Mouse (Mus musculus): ENCODE data around the gene Rasl12. TPM values are rescaled to one million over a fixed set of nuclear protein-coding genes. Genes with fewer than 3 reads are reported as not detected.

The Rasl12 gene
- polyA plus RNA-seq, 2 experiments from 2014 or later: not detected

DNA sequence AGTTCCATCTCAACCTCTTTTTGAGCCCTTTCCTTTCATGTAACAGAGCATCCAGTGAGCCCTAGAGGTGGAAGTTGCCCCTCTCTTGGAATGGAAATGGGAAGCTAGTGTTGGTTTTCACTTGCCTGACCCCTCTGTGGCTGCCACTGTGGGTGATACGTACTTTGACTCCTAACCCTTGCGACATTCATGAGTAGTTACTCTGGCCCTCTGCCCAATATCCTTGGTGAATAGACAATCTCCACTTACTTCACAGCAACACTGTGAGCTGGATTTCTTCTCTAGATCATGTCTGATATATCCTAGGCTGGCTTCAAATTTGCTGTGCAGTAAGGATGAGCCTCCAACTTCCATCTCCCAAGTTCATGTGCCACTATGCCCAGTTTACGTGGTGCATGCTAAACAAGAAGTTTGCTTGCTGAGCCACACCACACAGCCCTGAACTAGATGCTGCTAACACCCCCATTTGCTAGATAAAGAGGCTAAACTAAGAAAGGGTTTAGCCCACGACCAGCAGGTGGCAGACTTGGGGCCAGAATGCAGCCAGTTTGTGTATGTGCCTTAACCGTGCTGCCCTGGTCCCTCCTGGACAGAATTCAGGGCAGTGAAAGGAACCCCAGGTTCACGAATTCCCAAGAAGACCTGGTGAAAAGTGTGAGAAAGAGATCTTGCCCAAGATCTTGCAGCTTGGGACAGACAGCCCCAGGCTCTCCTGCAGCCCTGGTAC, 5.5 kb upstream of the Rasl12 start:
- no peak for ATAC-seq

DNA sequence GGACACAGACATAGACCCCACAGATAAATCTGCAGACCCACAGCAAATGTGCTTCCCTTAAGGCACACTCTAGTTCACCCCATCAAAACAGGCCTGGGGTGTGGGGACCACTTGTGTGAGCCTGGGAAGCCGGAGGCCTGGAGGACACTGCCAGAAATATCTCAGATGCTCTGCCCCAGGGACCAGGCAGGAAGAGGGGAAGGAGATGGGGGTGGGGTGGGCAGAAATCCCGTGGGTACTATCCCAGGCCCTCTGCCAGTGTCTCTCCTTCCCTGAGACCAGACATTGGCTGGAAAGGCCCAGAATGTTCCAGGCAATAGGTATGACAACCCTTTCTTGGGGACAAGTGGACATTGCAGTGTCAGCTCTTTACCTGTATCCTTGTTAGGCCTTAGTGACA, 4.7 kb upstream of the Rasl12 start:
- no peak for ATAC-seq

DNA sequence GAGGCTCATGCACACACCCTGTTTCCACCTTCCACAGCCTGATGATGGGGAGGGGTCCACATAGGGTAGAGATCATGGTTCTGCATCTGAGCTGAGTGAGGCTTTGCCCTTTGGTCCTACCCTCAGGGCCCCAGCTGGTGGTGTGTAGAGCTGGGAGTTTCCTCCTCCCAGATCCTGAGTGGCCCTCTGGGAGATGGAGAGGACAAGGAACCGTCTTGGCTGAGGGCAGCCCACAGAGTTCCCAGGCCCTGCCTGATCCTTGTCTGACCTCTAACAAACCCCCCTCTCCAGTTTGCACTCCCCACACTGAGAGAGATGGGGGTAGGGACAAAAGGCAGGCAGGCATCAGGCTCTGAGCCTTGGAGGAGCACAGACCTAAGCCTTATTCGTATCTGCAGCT, 3.9 kb upstream of the Rasl12 start:
- ATAC-seq: no peak

DNA sequence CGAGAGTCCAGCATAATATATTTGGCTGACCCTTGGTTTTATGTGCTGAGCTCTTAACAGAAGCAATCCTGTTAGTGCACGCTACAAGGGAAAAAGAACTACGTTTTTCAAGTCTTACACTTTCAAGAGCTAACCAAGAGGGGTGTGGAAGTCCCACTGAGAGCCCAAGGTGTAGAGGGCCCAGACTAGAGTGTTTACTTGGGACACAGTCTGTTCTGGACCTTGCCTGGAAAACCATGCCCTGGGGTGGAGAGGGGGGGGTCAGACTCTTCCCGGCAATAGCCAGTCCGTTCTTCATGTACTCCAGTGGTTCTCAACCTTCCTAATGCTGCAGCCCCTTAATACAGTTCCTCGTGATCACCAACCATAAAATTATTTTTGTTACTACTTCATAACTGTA, 1.6 kb downstream of the Rasl12 start:
- ATAC-seq: no peak

DNA sequence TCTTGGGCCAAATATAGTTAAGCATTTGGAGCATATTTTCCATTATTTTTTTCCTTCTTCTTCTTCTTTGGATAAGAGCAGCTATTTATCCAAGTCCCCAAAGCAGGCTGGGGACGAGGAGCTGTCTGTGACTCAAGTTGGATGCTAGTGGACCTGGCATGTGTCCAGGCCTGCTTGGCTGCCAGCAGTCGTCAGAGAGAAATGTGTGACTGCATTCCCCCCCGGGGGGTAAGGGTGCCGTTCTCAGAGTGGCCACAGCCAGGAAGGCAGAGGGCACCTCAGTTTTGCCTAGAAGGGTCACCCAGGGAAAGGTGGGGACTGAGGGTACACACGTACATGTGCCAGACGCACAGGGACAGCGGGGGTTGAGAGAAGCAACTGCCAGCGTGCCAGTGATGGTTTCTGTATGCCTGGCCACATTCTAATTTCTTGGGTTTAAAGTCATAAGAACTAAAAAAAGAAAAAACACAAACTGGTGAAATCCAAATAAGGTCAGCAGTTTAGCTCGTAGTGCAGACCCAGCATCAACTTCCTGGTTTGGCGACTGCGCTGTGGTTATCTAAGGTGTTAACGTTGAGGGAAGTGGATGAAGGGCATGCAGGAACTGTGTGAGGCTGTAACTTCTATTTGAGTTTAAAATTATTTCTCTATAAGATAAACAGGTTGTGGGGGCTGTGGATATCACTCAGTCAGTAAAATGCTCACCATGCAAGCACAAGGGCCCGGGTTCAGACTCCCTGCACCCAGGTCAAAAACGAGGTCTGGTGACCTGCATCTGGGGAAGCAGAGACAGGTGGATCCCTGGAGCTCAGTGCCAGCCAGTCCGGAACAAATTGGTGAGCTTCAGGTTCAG, 6.3 kb downstream of the Rasl12 start:
- no peak for ATAC-seq

DNA sequence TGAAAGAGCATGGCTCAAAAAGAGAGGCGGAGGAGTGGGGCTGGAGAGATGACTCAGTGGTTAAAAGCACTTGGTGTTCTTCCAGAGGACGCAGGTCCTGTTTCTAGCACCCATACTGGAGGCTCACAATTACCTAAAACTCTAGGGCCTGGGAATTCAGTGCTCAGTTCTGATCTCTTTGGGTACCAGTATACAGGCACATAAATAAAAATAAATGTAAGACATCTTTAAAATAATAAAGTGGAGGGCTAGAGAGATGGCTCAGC, 6.8 kb downstream of the Rasl12 start:
- ATAC-seq: no peak

DNA sequence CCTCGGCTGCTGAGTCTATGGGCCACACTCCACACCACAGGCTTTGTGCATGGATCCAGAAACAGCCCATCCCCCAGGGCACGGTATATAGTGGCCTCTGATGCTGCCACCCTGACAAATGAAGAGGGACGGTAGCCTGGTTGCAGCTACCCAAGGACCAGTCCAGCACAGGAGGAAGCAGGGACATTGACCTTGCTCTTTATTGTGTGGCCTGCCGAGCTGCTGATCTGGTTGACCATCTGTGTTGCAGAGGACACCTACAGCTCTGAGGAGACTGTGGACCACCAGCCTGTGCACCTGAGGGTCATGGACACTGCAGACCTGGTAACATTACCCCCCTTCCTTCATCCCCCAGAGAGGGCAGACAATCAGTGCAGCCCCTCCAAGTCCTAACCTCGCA, 9.0 kb downstream of the Rasl12 start:
- ATAC-seq: no peak

DNA sequence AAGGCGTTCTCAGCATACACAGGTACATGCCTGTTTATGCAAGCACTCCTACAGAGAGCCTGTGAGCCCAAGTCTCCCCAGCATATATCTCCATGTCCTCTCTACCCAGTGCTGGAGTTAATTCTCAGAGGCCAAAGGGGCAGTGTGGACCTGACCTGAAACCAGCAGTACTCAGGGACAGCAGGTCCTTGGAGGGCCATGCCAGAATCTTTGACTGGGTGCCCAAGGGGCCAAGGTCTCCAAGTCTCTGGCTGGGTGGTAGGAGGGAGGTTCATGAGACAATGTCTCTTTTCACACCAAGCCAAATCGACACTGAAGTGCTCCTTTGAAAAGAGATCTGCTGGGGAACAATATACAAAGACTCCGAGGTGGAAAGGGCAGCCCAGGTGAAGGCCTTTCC, 9.6 kb downstream of the Rasl12 start:
- ATAC-seq: no peak

DNA sequence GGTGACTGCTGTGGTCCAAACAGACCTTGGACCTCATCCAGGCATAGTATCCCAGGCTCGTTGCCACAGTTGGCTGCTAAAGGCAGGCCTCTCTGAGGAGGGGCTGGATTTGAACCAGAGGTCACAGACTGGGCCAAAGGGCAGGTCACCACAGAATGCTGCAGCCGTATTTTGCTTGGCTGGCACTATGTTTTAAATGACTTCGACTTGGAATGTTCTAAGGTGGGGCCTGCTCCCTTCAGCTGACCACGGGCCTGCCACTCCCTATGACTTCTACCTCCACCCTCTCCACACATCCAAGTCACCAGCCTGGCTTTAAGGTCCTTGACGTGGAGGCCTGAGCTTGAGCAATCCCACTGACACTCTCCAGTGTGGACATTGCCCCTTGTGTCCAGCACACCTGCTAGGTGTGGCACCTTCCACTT, 10.6 kb downstream of the Rasl12 start:
- ATAC-seq: no peak

DNA sequence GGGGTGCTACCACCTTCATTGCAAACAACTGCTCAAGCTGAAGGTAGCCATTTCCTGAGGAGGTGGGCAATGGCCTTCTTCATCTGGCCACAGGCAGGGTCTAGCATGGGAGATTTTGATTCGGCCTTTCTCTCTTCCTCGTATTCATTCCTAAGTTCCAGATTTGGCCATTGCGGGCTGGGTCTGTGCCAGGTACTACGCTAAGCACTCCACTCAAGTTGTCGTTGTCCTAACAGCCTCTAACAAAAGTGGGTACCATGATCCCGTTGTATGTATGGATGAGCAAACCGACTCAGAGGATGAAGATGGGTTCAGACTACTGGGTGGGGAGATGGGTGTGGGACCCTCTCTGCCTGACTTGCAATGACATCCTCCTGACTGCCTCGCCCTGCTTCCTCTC, 12.1 kb downstream of the Rasl12 start:
- no peak for ATAC-seq

DNA sequence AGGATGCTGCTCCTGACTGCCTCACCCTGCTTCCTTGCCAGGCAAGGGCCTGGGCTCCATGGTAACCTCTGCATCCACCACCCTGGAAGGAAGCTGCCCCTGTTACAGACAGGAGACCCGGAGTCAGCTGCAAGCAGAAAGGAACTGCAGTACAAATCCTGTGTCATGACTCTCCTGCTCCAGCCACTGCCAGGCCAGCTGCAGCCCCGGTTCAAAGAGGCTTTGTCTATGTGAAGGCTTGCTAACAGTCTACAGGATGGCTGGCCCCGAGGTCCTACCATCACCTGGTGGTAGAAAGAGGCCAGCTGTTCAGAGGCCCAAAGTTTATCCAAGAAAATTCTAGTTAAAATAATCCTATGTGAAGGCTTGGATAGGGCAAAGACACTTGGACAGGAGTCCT, 13.0 kb downstream of the Rasl12 start:
- no peak for ATAC-seq

DNA sequence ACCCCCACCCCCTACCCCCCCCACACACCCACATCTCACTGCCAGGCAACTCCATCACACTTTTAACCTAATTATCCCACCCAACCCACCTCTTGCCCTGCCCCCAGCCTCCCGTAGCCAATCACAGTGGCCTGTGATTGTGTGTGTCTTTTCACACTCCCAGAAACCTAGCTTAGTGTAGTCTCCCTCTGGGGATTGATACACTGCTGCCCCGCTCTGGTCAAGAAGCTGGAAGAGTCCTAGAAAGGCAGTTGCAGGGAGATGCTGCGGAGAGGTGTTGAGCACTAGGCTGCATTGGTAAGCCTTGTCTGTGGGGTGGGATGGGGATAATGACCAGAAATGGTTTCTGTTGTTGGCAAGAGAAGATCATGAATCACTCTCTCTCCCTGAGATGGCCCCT, 19.4 kb downstream of the Rasl12 start:
- no peak for ATAC-seq

DNA sequence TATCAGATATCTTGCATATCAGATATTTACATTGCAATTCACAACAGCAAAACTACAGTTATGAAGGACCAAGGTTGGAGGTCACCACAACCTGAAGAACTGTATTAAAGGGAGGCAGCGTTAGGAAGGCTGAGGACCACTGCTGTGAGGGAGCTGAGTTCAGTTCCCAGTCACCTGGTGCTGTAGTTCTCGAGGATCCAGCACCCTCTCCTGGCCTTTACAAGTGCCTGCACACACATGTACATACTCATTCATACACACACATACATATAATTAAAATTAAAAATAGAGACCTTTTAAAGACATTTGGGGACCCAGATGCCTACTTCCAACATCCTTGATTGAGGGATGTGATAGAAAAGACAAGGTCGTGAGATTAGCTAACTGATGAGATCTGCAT, 21.3 kb downstream of the Rasl12 start:
- ATAC-seq: no peak

DNA sequence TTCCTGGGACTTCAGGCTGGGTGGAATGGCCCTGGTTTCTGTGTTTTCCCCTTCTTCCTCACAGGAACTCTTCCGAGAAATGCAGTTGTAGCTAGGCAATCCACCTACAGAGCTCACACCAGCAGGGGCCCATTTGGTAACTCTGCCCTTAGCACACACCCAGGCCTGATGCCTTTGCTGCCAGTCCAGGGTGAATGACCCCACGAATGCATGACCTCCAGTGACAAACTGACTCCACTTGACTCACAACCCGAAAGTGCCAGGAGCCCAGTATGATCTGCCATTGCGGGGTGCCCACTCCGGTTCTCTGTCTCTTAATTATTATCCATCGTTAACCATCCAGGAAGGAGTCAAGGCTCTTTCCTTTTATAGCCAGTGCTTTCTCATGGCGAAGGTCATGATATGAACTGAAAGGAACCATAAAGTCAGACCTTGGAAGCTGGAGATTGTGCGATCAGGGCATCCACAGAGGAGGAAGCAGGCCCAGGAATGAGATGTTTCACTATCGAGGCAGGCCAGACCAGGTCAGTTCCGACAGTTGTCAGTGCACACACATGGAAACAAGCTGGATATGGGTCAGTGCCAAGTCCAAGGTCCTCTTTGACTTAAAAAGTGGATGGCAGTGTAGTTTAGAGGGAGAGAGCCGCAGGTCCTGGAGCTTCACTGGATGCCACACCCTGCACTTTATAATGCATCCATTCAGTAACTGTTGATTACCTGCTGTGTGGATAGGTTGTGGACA, 24.6 kb downstream of the Rasl12 start, which contains the start of gene Slc51b:
Gene Slc51b (minus strand): TSS at position 196 of the 742 bp plus-strand sequence.
- ATAC-seq: no peak

DNA sequence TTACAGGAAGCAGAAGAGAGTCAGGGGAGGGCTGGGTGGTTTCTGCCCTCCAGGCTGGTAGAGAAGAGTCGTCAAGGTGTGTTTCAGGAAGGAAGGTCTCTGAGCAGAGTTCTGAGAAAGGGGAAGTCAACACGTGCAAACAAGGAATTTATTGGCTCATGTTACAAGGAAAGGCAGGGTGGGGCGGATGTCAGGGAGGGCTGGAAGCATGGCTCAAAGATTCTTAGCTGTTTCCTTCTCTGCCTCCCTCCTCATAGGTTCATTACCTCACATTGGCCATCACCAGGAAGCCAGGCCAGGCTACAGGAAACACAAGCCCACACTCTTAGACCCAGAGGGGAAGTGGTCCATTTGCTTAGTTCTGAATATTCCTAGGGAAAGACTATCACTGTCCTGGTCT, 26.1 kb downstream of the Rasl12 start:
- ATAC-seq: no peak

DNA sequence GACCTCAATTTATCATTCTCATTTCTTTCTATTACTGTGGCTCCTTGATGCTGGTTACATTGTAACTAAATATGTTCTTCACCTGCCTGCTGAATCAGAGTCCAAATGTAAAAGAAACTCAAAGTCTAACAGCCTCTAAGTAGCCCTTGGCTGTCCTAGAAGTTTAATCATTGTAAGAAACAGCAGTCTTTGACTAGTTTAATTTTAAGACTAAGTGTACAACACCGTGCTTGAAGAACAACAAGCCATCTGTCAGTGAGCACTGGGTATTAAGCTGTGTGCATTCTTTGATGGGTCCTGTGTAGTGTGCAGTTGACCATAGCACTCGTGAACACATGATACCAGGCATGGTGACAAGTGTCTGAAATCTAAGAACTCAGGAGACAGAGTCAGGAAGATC, 29.2 kb downstream of the Rasl12 start:
- ATAC-seq: no peak

DNA sequence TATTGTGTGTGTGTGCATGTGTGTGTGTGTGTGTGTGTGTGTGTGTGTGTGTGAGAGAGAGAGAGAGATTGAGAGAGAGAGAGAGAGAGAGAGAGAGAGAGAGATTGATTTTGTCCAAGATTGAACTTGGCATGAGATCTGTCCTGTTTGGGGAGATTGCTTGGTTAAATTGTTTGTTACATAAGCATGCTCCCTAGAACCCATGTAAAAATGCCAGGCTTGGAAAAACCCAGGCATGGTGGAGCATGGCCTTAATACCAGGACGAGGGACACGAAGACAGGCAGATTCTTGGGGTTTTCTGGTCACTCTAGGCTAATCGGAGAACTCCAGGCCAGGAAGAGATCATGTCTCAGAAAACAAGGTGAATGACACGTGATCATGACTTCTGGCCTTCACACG, 29.7 kb downstream of the Rasl12 start:
- no peak for ATAC-seq

DNA sequence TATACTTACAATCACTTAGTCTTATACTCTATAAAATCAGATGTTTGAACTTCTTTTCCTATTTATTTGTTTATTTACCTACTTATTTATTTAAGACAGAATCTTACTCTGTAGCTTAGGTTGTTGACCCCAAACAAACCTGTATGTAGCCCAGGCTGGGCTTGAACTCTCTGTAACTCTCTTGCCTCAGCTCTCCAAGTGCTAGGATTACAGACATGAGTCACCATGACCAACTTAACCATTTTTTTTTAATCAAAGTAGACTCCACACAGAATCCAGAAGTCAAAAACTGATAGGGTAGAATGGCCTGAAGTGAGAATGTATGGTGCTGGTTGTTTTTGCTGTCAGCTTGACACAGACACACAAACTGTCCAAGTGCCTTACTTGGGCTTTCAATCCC, 32.1 kb downstream of the Rasl12 start:
- ATAC-seq: no peak

DNA sequence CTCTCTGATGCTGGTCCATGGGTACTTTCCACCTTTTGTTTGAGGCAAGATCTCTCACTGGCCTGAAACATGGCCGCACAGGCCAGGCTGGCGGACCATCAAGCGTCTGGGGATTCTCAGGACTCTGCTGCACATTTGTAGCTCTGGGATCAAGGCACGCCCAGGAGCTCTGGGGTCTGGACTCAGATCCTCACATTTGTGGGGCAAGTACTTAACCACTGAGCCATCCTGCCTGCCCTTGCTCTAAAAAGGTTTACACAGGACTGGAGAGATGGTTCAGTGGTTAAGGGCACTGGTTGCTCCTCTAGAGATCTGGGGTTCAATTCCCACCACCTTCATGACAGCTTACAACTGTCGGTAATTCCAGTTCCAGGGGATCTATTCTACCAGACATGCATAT, 32.6 kb downstream of the Rasl12 start:
- ATAC-seq: no peak

DNA sequence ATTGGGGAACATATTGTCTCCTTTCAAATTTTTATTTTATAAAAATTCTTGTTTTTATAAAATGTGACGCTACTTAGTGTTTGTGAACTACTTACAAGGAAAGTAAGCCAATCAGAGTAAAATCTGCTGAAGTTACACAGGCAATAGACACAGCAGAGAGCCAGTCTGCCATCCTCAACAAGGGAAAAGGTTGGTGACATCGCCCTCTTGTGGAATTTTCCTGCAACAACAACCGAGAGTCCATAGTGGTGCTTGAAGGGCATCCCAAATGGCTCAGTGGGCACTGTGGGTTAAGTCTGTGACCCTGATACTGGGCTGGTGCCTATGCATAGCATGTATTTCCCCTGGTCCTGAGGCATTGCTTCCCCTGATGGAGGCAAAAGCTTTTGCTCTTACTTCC, 33.9 kb downstream of the Rasl12 start:
- ATAC-seq: peak; percentile 19

DNA sequence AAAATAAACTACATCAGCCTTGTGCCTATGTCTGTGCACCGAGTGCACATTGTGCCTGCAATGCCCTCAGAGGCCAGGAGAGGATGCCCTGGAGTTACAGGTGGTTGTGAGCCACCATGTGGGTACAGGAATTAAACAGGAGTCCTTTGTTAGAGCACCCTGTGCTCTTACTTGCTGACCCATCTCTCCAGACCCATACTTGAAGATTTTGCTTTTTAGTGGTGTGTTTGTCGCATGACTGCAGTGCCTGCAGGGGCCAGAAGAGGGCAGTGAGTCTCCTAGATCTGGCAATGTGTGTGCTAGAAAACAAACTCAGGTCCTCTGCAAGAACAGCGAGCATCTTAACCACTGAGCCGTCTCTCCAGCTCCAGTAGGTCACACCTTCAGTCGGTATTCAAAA, 35.8 kb downstream of the Rasl12 start:
- ATAC-seq: no peak

DNA sequence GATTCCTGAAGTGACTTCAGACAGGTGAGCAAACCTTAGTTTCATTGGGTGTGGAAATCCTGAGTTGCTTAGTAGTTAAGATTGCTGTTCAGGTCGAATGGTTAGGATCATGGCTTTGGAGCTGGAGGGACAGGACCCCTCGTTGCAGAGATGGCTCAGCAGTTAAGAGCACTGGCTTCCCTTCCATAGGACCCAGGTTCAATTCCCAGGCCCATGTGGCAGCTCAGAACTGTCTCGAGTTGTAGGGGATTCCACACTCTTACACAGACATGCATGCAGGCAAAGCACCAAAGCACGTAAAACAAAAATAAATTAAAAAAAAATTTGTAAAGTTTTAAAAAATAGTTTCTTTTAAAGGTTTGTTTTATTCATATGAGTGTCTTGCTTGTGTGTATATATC, 36.9 kb downstream of the Rasl12 start:
- no peak for ATAC-seq

DNA sequence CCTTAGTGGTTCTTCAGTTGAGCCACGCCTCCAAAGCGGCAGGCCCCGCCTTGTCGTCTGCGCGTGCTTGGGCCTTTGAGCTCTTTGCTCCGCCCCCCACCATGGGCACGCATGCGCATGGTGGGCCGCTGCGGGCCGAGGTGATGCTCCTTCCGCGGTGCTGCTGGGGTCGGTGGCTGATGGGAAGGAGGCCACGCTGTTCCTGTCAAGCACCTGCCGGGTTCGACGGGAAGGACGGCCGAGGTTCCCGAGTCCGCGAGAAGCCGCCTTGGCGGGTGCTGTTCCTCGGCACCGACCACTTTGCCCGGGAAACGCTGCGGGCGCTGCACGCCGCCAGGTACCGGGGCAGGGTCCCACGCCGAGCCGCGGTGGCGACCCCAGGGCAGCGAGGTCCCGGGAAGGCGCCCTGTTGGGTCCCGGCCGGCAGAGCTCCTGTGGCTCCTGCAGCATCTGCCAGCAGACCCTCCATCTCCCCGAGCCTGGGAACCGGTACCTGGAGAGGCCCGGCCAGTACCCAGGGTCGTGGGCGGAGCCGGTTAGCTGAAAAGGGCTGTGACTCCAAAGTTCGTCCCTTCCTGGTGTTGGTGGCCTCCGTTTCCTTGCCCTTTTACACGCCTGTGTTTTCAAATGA, 37.5 kb downstream of the Rasl12 start, which contains the start of gene Mtfmt:
Gene Mtfmt (plus strand): TSS at position 112 of the 631 bp plus-strand sequence.
- peak; percentile 96 for ATAC-seq

Data from CD4-positive, CD25-positive, alpha-beta regulatory T cell, adult 4 months (primary cell).